Mouse (Mus musculus): ENCODE measurements around the gene Noc4l. TPM values are rescaled to one million over a fixed set of nuclear protein-coding genes. Genes with fewer than 3 reads are reported as not detected.
A peak's percentile ranks its signal among the peaks of the same experiment; 100 is the strongest.

Noc4l gene
- polyA plus RNA-seq (2014; fragmentation: Nextera tagmentation; extraction: Ambion mirVana) = 47.8 and 49.7 TPM in 2 replicates

GRCm38 (mm10) chr5:110652719-110653648 lies at the start of gene Noc4l, which contains the start of gene Ddx51:
TSS of gene Noc4l (minus strand) at chr5:110653417.
TSS of gene Ddx51 (plus strand) at chr5:110653451.
- Histone ChIP-seq H3K27ac (ENCODE audit: low read length) (0 out of 2 replicates have a peak within 1 kb of the TSS, but pooled peaks have one; percentile 6), H3K4me1 (ENCODE audit: control insufficient read depth, insufficient read depth, low read length) (peaks cover 10% of the 10 kb centered on the region; the same call in 1 of the 2 replicates), H3K9ac (replicated peaks; ENCODE audit: low read depth, low read length) (peak within 1 kb of the TSS; percentile 77)

GRCm38 (mm10) chr5:110698617-110699016 lies 45.4 kb upstream of the Noc4l start:
- no peaks in the 10 kb centered on the region for H3K27me3 ChIP-seq (ENCODE audit: control insufficient read depth, insufficient read depth, low read length)
- H3K4me1 ChIP-seq (ENCODE audit: control insufficient read depth, insufficient read depth, low read length) = no peaks in the 10 kb centered on the region
- no peak overlapping the region for H3K9ac ChIP-seq (replicated peaks; ENCODE audit: low read depth, low read length)
- no peak overlapping the region for H3K27ac ChIP-seq (ENCODE audit: low read length)
- no peak for ATAC-seq (ENCODE audit: insufficient number of reproducible peaks, insufficient read depth, low FRiP score, low read depth)
- H3K36me3 ChIP-seq (ENCODE audit: control insufficient read depth, insufficient read depth, low read length) = peaks cover 86% of the 10 kb centered on the region
- H3K4me3 ChIP-seq (ENCODE audit: low read depth, low read length) = no peak overlapping the region
- 84% methylated on average over 4 of the region's 4 CpGs for WGBS
- H3K9me3 ChIP-seq (ENCODE audit: control insufficient read depth, low read depth, low read length) = no peaks in the 10 kb centered on the region
- H3K4me2 ChIP-seq (replicated peaks; ENCODE audit: low read depth, low read length) = no peak overlapping the region

More at GRCm38 (mm10) chr5:110652719-110653648, at the start of gene Noc4l, which contains the start of gene Ddx51:
- H3K4me3 ChIP-seq (ENCODE audit: low read depth, low read length) = peak within 1 kb of the TSS; percentile 93
- H3K27me3 ChIP-seq (ENCODE audit: control insufficient read depth, insufficient read depth, low read length) = no peaks in the 10 kb centered on the region
- H3K9me3 ChIP-seq (ENCODE audit: control insufficient read depth, low read depth, low read length) = no peaks in the 10 kb centered on the region
- peak within 1 kb of the TSS; percentile 87 for H3K4me2 ChIP-seq (replicated peaks; ENCODE audit: low read depth, low read length)
- peaks cover 64% of the 10 kb centered on the region for H3K36me3 ChIP-seq (ENCODE audit: control insufficient read depth, insufficient read depth, low read length)
- peak; percentile 87 for ATAC-seq (ENCODE audit: insufficient number of reproducible peaks, insufficient read depth, low FRiP score, low read depth)
- 1% methylated on average over 87 of the region's 91 CpGs for WGBS

- no peaks in the 10 kb centered on the region for H3K4me1 ChIP-seq (ENCODE audit: control insufficient read depth, insufficient read depth, low read length)
- H3K9me3 ChIP-seq (ENCODE audit: control insufficient read depth, low read depth, low read length) = no peaks in the 10 kb centered on the region
- peaks cover 82% of the 10 kb centered on the region for H3K36me3 ChIP-seq (ENCODE audit: control insufficient read depth, insufficient read depth, low read length)
- ATAC-seq (ENCODE audit: insufficient number of reproducible peaks, insufficient read depth, low FRiP score, low read depth) = no peak
- 91% methylated on average over 7 of the region's 8 CpGs for WGBS
- no peak overlapping the region for H3K9ac ChIP-seq (replicated peaks; ENCODE audit: low read depth, low read length)
- H3K4me2 ChIP-seq (replicated peaks; ENCODE audit: low read depth, low read length) = no peak overlapping the region
- H3K27ac ChIP-seq (ENCODE audit: low read length) = no peak overlapping the region
- H3K27me3 ChIP-seq (ENCODE audit: control insufficient read depth, insufficient read depth, low read length) = no peaks in the 10 kb centered on the region
- no peak overlapping the region for H3K4me3 ChIP-seq (ENCODE audit: low read depth, low read length)
These were observed 28.8 kb upstream of the Noc4l start for GRCm38 (mm10) chr5:110682041-110682440.

- no peaks in the 10 kb centered on the region for H3K4me1 ChIP-seq (ENCODE audit: control insufficient read depth, insufficient read depth, low read length)
- H3K36me3 ChIP-seq (ENCODE audit: control insufficient read depth, insufficient read depth, low read length) = peaks cover 72% of the 10 kb centered on the region
- ATAC-seq (ENCODE audit: insufficient number of reproducible peaks, insufficient read depth, low FRiP score, low read depth) = no peak
These were observed 12.4 kb upstream of the Noc4l start for GRCm38 (mm10) chr5:110665486-110666121.

GRCm38 (mm10) chr5:110664750-110665269 lies 11.6 kb upstream of the Noc4l start:
- H3K4me2 ChIP-seq (replicated peaks; ENCODE audit: low read depth, low read length) = no peak overlapping the region
- peaks cover 70% of the 10 kb centered on the region for H3K36me3 ChIP-seq (ENCODE audit: control insufficient read depth, insufficient read depth, low read length)
- ATAC-seq (ENCODE audit: insufficient number of reproducible peaks, insufficient read depth, low FRiP score, low read depth) = no peak
- no peaks in the 10 kb centered on the region for H3K9me3 ChIP-seq (ENCODE audit: control insufficient read depth, low read depth, low read length)
- no peak overlapping the region for H3K4me3 ChIP-seq (ENCODE audit: low read depth, low read length)
- H3K27ac ChIP-seq (ENCODE audit: low read length) = no peak overlapping the region
- H3K27me3 ChIP-seq (ENCODE audit: control insufficient read depth, insufficient read depth, low read length) = no peaks in the 10 kb centered on the region
- no peaks in the 10 kb centered on the region for H3K4me1 ChIP-seq (ENCODE audit: control insufficient read depth, insufficient read depth, low read length)
- no peak overlapping the region for H3K9ac ChIP-seq (replicated peaks; ENCODE audit: low read depth, low read length)
- WGBS = 93% methylated on average over 2 of the region's 2 CpGs

More at GRCm38 (mm10) chr5:110665486-110666121, 12.4 kb upstream of the Noc4l start:
- Histone ChIP-seq H3K4me3 (ENCODE audit: low read depth, low read length) (no peak overlapping the region), H3K9me3 (ENCODE audit: control insufficient read depth, low read depth, low read length) (no peaks in the 10 kb centered on the region), H3K4me2 (replicated peaks; ENCODE audit: low read depth, low read length) (no peak overlapping the region), H3K27me3 (ENCODE audit: control insufficient read depth, insufficient read depth, low read length) (no peaks in the 10 kb centered on the region), H3K27ac (ENCODE audit: low read length) (no peak overlapping the region), H3K9ac (replicated peaks; ENCODE audit: low read depth, low read length) (no peak overlapping the region)
- WGBS = 71% methylated on average over 6 of the region's 6 CpGs

GRCm38 (mm10) chr5:110664041-110664440 lies 10.8 kb upstream of the Noc4l start:
- 93% methylated on average over 2 of the region's 2 CpGs for WGBS
- H3K9ac ChIP-seq (replicated peaks; ENCODE audit: low read depth, low read length) = no peak overlapping the region
- H3K27ac ChIP-seq (ENCODE audit: low read length) = no peak overlapping the region
- H3K9me3 ChIP-seq (ENCODE audit: control insufficient read depth, low read depth, low read length) = no peaks in the 10 kb centered on the region
- no peak for ATAC-seq (ENCODE audit: insufficient number of reproducible peaks, insufficient read depth, low FRiP score, low read depth)
- H3K4me3 ChIP-seq (ENCODE audit: low read depth, low read length) = no peak overlapping the region
- no peaks in the 10 kb centered on the region for H3K27me3 ChIP-seq (ENCODE audit: control insufficient read depth, insufficient read depth, low read length)
- H3K4me1 ChIP-seq (ENCODE audit: control insufficient read depth, insufficient read depth, low read length) = no peaks in the 10 kb centered on the region
- H3K36me3 ChIP-seq (ENCODE audit: control insufficient read depth, insufficient read depth, low read length) = peaks cover 69% of the 10 kb centered on the region
- no peak overlapping the region for H3K4me2 ChIP-seq (replicated peaks; ENCODE audit: low read depth, low read length)

GRCm38 (mm10) chr5:110659682-110660081 lies 6.5 kb upstream of the Noc4l start:
- Histone ChIP-seq H3K4me1 (ENCODE audit: control insufficient read depth, insufficient read depth, low read length) (no peaks in the 10 kb centered on the region), H3K27ac (ENCODE audit: low read length) (no peak overlapping the region), H3K9ac (replicated peaks; ENCODE audit: low read depth, low read length) (no peak overlapping the region), H3K9me3 (ENCODE audit: control insufficient read depth, low read depth, low read length) (no peaks in the 10 kb centered on the region), H3K4me3 (ENCODE audit: low read depth, low read length) (no peak overlapping the region), H3K4me2 (replicated peaks; ENCODE audit: low read depth, low read length) (no peak overlapping the region), H3K27me3 (ENCODE audit: control insufficient read depth, insufficient read depth, low read length) (no peaks in the 10 kb centered on the region), H3K36me3 (ENCODE audit: control insufficient read depth, insufficient read depth, low read length) (peaks cover 64% of the 10 kb centered on the region)
- no peak for ATAC-seq (ENCODE audit: insufficient number of reproducible peaks, insufficient read depth, low FRiP score, low read depth)

- Histone ChIP-seq H3K9ac (replicated peaks; ENCODE audit: low read depth, low read length) (peak overlapping the region; percentile 77), H3K9me3 (ENCODE audit: control insufficient read depth, low read depth, low read length) (no peaks in the 10 kb centered on the region), H3K36me3 (ENCODE audit: control insufficient read depth, insufficient read depth, low read length) (peaks cover 64% of the 10 kb centered on the region), H3K4me1 (ENCODE audit: control insufficient read depth, insufficient read depth, low read length) (peaks cover 10% of the 10 kb centered on the region; the same call in 1 of the 2 replicates), H3K27me3 (ENCODE audit: control insufficient read depth, insufficient read depth, low read length) (no peaks in the 10 kb centered on the region), H3K4me3 (ENCODE audit: low read depth, low read length) (peak overlapping the region; percentile 93), H3K4me2 (replicated peaks; ENCODE audit: low read depth, low read length) (peak overlapping the region; percentile 87), H3K27ac (ENCODE audit: low read length) (no peak overlapping the region)
- whole genome bisulfite sequencing = 2% methylated on average over 37 of the region's 37 CpGs
- ATAC-seq (ENCODE audit: insufficient number of reproducible peaks, insufficient read depth, low FRiP score, low read depth) = peak; percentile 23; the same call in 1 of the 2 replicates
These were observed 469 bp upstream of the Noc4l start for GRCm38 (mm10) chr5:110653686-110654085.

Data from stomach, embryonic 14.5 days (tissue).